Mouse (Mus musculus) bone marrow, adult 2 months (tissue): Measurements from ENCODE around the gene Rxfp4.

Experiments used
- CTCF ChIP-seq: fragments of 200-500 bp; IDR thresholded peaks from 2 replicates; pipeline ENCODE4 v1.5.1; 2011; ENCODE audit warnings: low read length, control low read depth; ENCODE audit not compliant: control insufficient read depth, insufficient read depth
- POLR2A ChIP-seq: fragments of 200-500 bp; IDR thresholded peaks from 2 replicates; pipeline ENCODE4 v1.6.1; 2011; ENCODE audit warnings: low read depth, mild to moderate bottlenecking, control low read depth, low read length, borderline replicate concordance; ENCODE audit not compliant: control insufficient read depth

DNA sequence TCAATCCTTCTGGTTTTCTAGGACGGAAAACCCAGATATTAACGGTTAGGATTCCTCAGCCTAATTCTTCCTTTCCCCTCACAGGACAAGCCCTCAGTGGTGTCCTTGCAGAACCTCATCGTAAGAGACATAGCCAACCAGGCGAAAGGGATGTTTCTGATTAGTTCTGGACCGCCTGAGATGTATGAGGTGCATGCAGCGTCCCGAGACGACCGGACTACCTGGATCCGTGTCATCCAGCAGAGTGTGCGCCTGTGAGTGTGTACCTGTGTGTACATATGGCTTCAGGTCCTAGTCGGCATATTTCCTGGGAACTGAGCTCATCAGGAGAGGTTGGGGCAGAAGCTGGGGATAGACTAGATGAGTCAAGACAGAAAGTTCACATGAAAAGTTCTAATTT, 13.7 kb downstream of the Rxfp4 start:
- TF ChIP-seq CTCF (no peak), POLR2A (no peak)
